ENCODE assay signal across 17 mouse cellular contexts in genomic region chr2:159950369-159950768, GRCm38 (mm10).
"Had no signal": no experiment of that assay in that cellular context is flagged by ENCODE, and none has a peak within 500 bp of the region (broad histone marks: within the 10 kb centered on the region; RNA-seq: fewer than 3 reads in every experiment).

No protein-coding gene starts in this region.

- H3K4me3 ChIP-seq: midbrain, embryonic 10.5 days; midbrain, embryonic 12.5 days; myocyte; neural tube, embryonic 13.5 days; neural tube, embryonic 15.5 days; stomach, embryonic 15.5 days had no signal

- DNase-seq: lung, adult 18-20 months; lung, embryonic 14.5 days; lung, postnatal 10 days; lung, postnatal 4 days; midbrain, embryonic 14.5 days; right cerebral cortex, postnatal 14 days; thymus, adult 2 months; thymus, postnatal 25 days; thymus, postnatal 4 days had no signal

- H3K27ac ChIP-seq: midbrain, embryonic 10.5 days; midbrain, embryonic 12.5 days; neural tube, embryonic 13.5 days; neural tube, embryonic 15.5 days; stomach, embryonic 15.5 days; stomach, postnatal 0 days had no signal

- H3K27me3 ChIP-seq: midbrain, embryonic 12.5 days; neural tube, embryonic 13.5 days; neural tube, embryonic 15.5 days; stomach, embryonic 15.5 days had no signal

- ATAC-seq: midbrain, embryonic 16.5 days had no signal

- H3K36me3 ChIP-seq: midbrain, embryonic 10.5 days; midbrain, embryonic 12.5 days; neural tube, embryonic 13.5 days; neural tube, embryonic 15.5 days; stomach, embryonic 15.5 days had no signal

- H3K4me1 ChIP-seq: midbrain, embryonic 10.5 days; midbrain, embryonic 12.5 days; neural tube, embryonic 13.5 days; neural tube, embryonic 15.5 days; stomach, embryonic 15.5 days had no signal

- H3K9ac ChIP-seq: lung, embryonic 14.5 days; midbrain, embryonic 12.5 days; neural tube, embryonic 13.5 days; neural tube, embryonic 15.5 days; stomach, embryonic 15.5 days had no signal

- H3K4me2 ChIP-seq: lung, embryonic 14.5 days; midbrain, embryonic 12.5 days; neural tube, embryonic 13.5 days; neural tube, embryonic 15.5 days; stomach, embryonic 15.5 days had no signal

- H3K9me3 ChIP-seq: midbrain, embryonic 10.5 days; midbrain, embryonic 12.5 days; neural tube, embryonic 13.5 days; neural tube, embryonic 15.5 days; stomach, embryonic 15.5 days had no signal
